Mouse (Mus musculus) neural tube, embryonic 15.5 days (tissue): Measurements from ENCODE around the gene Fbxo6. TPM values are rescaled to one million over a fixed set of nuclear protein-coding genes. Genes with fewer than 3 reads are reported as not detected.

Source experiments
- ATAC-seq: fragments of 200-750 bp; cut with Nextera tagmentation; 2 replicates; pipeline ENCODE4 v1.8.0; 2017; ENCODE audit warnings: mild to moderate bottlenecking, moderate TSS enrichment, moderate library complexity; ENCODE audit not compliant: low FRiP score
- H3K27ac ChIP-seq: fragments of 300-500 bp; sonication (generic); replicated peaks from 2 replicates; pipeline ENCODE4 v1.5.1; 2015; ENCODE audit warnings: mild to moderate bottlenecking, inconsistent platforms
- H3K27me3 ChIP-seq: fragments of 300-500 bp; sonication (generic); replicated peaks from 2 replicates; pipeline ENCODE4 v1.6.1; 2015; ENCODE audit warnings: inconsistent platforms
- H3K36me3 ChIP-seq: fragments of 300-500 bp; sonication (generic); 2 replicates; pipeline ENCODE4 v1.6.1; 2015; ENCODE audit warnings: inconsistent platforms
- H3K4me1 ChIP-seq: fragments of 300-500 bp; sonication (generic); 2 replicates; pipeline ENCODE4 v1.6.1; 2015; ENCODE audit warnings: inconsistent platforms
- H3K4me2 ChIP-seq: fragments of 300-500 bp; sonication (generic); 2 replicates; pipeline ENCODE4 v1.6.1; 2015; ENCODE audit warnings: inconsistent platforms, mild to moderate bottlenecking, moderate library complexity
- H3K4me3 ChIP-seq: fragments of 300-500 bp; sonication (generic); replicated peaks from 2 replicates; pipeline ENCODE4 v1.5.1; 2015; ENCODE audit warnings: mild to moderate bottlenecking, inconsistent platforms
- H3K9ac ChIP-seq: fragments of 300-500 bp; sonication (generic); replicated peaks from 2 replicates; pipeline ENCODE4 v1.6.1; 2015; ENCODE audit warnings: mild to moderate bottlenecking, inconsistent platforms
- H3K9me3 ChIP-seq: fragments of 300-500 bp; sonication (generic); replicated peaks from 2 replicates; pipeline ENCODE4 v1.6.1; 2016; ENCODE audit warnings: inconsistent platforms
- WGBS: fragments of 180-500 bp; shearing (Covaris S2); methylation state at CpG from one replicate; pipeline ENCODE4 v1.1.7; 2015; ENCODE audit warnings: mixed read lengths; 5-methylcytosine and 5-hydroxymethylcytosine counted together
- polyA plus RNA-seq: library from polyadenylated mRNA; unstranded; fragments of >200 nt; fragmentation: Nextera tagmentation; extraction: Ambion mirVana; gene quantifications from 2 replicates; pipeline ENCODE4 v1.2.1, GENCODE M21; 2015

The Fbxo6 gene
- polyA plus RNA-seq, 1 experiment from 2014 or later, result 20.6 TPM

- peaks cover 54% of the 10 kb centered on the region for H3K4me1 ChIP-seq
- peak; percentile 91 for ATAC-seq
- H3K4me2 ChIP-seq, result peak overlapping the region; percentile 94
- no peaks in the 10 kb centered on the region for H3K9me3 ChIP-seq
- peak overlapping the region; percentile 91 for H3K27ac ChIP-seq
- H3K27me3 ChIP-seq, result peaks cover 35% of the 10 kb centered on the region
- under 1% methylated on average over 53 of the region's 55 CpGs for WGBS
- H3K4me3 ChIP-seq, result peak overlapping the region; percentile 73
- H3K36me3 ChIP-seq, result peaks cover 21% of the 10 kb centered on the region
- peak overlapping the region; percentile 83 for H3K9ac ChIP-seq
Observed at GRCm38 (mm10) chr4:148159544-148160435, 7.8 kb upstream of the Fbxo6 start.

DNA sequence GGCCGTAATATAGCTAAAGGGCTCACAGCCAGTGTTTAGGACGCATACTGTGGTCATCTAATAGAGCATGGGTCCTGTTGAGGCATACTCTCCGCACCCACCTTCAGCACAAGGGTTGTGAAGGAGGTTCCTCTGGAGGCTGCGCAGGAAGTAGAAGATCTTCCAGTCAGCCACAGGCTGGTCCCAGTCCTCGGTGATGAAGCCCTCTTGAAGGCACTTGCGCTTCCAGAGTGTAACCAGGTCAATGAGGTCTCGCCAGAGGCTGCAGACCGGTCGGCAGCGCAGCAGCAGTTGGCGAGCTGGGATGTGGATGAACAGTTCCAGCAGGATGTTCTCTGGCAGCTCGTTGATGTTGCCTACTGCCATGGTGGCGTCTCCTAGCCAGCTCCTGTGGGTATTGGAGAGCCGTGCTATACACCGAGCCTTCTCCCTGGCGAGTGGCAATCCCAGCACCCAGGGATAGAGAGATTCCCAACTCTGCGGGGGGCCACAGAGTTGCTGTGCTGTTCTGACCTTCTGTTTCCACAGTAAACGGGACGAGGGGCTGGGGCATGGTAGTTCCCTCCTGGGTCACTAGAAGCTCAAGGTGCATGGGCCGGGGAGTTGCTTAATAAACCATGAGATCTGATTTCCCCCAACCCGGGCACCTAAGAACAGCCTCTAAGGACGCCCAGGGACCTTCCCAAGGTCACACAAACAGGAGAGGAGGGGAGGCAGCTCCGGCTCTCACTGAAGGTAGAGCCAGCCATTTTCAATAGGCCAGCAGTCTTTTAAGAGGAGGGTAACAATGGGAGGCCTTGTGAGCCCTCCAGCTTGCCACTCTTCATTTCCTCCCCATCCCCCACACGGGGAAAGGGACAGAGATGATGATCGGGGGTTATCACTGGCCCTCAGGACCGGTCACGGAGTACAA is 6.8 kb upstream of the Fbxo6 start:
- Histone ChIP-seq H3K27me3 (peaks cover 25% of the 10 kb centered on the region), H3K4me1 (peaks cover 44% of the 10 kb centered on the region), H3K27ac (peak overlapping the region; percentile 91), H3K9ac (peak overlapping the region; percentile 83), H3K36me3 (peaks cover 32% of the 10 kb centered on the region), H3K9me3 (no peaks in the 10 kb centered on the region), H3K4me3 (peak overlapping the region; percentile 73), H3K4me2 (peak overlapping the region; percentile 94)
- 20% methylated on average over 27 of the region's 27 CpGs for WGBS
- peak; percentile 3; the same call in 1 of the 2 replicates for ATAC-seq

GRCm38 (mm10) chr4:148154982-148155381 is 3.0 kb upstream of the Fbxo6 start:
- WGBS, result 49% methylated on average over 3 of the region's 3 CpGs
- H3K36me3 ChIP-seq, result peaks cover 40% of the 10 kb centered on the region
- no peak for ATAC-seq
- H3K27me3 ChIP-seq, result no peaks in the 10 kb centered on the region
- H3K9ac ChIP-seq, result no peak overlapping the region
- H3K4me1 ChIP-seq, result peaks cover 48% of the 10 kb centered on the region
- no peak overlapping the region for H3K4me2 ChIP-seq
- H3K9me3 ChIP-seq, result no peaks in the 10 kb centered on the region
- no peak overlapping the region for H3K4me3 ChIP-seq
- no peak overlapping the region for H3K27ac ChIP-seq

- no peaks in the 10 kb centered on the region for H3K27me3 ChIP-seq
- WGBS, result 92% methylated on average over 4 of the region's 4 CpGs
- H3K27ac ChIP-seq, result no peak overlapping the region
- ATAC-seq, result no peak
- no peaks in the 10 kb centered on the region for H3K9me3 ChIP-seq
- peaks cover 40% of the 10 kb centered on the region for H3K36me3 ChIP-seq
- peaks cover 48% of the 10 kb centered on the region for H3K4me1 ChIP-seq
- H3K4me2 ChIP-seq, result no peak overlapping the region
- no peak overlapping the region for H3K9ac ChIP-seq
- no peak overlapping the region for H3K4me3 ChIP-seq
Observed at GRCm38 (mm10) chr4:148154006-148154405, 2.1 kb upstream of the Fbxo6 start.

DNA sequence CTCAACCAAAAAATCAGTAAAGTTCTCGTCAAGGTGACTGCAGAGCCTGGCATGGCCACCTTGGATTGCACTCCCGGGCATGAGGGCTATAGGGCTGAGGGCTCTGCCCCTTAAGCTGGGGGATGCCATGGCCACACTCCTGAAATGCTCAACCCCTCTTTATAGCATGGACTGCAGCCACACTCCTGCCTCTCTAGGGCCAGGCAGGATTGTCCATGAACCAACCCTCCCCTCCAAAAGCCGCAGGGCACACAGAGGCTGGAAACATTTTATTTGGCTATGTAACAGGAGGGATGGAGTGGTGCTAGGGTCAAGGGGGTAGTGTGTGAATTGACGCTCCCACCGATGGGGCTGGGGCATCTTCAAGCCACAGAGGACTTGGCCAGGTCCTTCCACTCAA is 607 bp upstream of the Fbxo6 start:
- H3K4me1 ChIP-seq, result peaks cover 35% of the 10 kb centered on the region
- H3K27ac ChIP-seq, result peak overlapping the region; percentile 96
- H3K36me3 ChIP-seq, result peaks cover 38% of the 10 kb centered on the region
- no peak overlapping the region for H3K4me3 ChIP-seq
- H3K9me3 ChIP-seq, result no peaks in the 10 kb centered on the region
- no peak for ATAC-seq
- no peak overlapping the region for H3K9ac ChIP-seq
- no peak overlapping the region for H3K4me2 ChIP-seq
- 89% methylated on average over 5 of the region's 5 CpGs for WGBS
- H3K27me3 ChIP-seq, result no peaks in the 10 kb centered on the region

- ATAC-seq, result no peak
- H3K27ac ChIP-seq, result peak overlapping the region; percentile 96
- H3K4me3 ChIP-seq, result peak overlapping the region; percentile 60
- peaks cover 19% of the 10 kb centered on the region for H3K4me1 ChIP-seq
- WGBS, result 39% methylated on average over 3 of the region's 3 CpGs
- H3K27me3 ChIP-seq, result no peaks in the 10 kb centered on the region
- peaks cover 40% of the 10 kb centered on the region for H3K36me3 ChIP-seq
- peak overlapping the region; percentile 97 for H3K4me2 ChIP-seq
- peak overlapping the region; percentile 72 for H3K9ac ChIP-seq
- no peaks in the 10 kb centered on the region for H3K9me3 ChIP-seq
Observed at GRCm38 (mm10) chr4:148150953-148151266, 1.0 kb downstream of the Fbxo6 start.

- H3K27me3 ChIP-seq, result no peaks in the 10 kb centered on the region
- H3K9me3 ChIP-seq, result no peaks in the 10 kb centered on the region
- H3K4me1 ChIP-seq, result peaks cover 19% of the 10 kb centered on the region
- no peak overlapping the region for H3K4me2 ChIP-seq
- WGBS, result 62% methylated on average over 7 of the region's 7 CpGs
- H3K36me3 ChIP-seq, result peaks cover 41% of the 10 kb centered on the region
- no peak overlapping the region for H3K4me3 ChIP-seq
- ATAC-seq, result no peak
- no peak overlapping the region for H3K9ac ChIP-seq
- H3K27ac ChIP-seq, result no peak overlapping the region
Observed at GRCm38 (mm10) chr4:148150242-148150641, 1.7 kb downstream of the Fbxo6 start.

DNA sequence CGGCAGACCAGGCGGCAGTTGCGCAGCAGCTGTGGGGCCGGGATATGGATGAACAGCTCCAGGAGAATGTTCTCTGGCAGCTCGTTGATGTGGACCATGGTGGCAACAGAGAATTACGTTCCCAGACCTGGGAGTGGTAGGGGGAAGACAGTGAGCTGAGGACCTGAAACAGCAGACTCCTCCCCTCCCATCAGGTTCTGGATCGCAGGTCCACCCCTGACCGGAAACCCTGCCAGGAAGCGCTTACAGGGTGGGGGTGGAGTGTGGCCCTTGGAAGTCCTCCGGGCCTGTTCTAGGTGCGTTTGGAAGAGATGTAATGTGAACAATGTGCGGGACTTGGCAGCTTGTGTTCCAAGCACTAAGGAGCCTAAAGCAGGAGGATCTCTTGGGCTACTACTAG is 2.4 kb downstream of the Fbxo6 start:
- Histone ChIP-seq H3K27ac (no peak overlapping the region), H3K4me1 (peaks cover 19% of the 10 kb centered on the region), H3K9ac (no peak overlapping the region), H3K4me2 (no peak overlapping the region), H3K9me3 (no peaks in the 10 kb centered on the region), H3K4me3 (no peak overlapping the region), H3K36me3 (peaks cover 45% of the 10 kb centered on the region), H3K27me3 (no peaks in the 10 kb centered on the region)
- no peak for ATAC-seq
- 63% methylated on average over 12 of the region's 12 CpGs for WGBS

DNA sequence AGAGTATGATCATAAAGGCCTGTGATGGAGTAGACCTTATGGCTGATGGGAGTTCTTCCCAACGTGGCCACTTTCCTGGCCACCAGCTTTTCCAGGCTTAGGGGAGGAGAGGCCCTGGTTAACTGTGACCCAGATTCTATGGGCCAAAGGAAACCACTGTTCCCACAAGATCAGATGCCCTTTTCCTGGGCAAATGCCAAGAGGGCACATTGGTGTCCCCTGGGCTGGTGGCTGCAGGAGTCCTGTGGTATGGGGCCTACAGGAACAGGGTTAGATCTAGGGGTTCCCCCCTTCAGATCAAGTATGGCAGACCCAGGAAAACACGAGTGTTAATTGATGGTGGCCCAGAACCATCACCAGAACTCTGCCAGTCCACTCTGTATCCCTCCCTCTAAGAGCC is 4.2 kb downstream of the Fbxo6 start:
- H3K36me3 ChIP-seq, result peaks cover 35% of the 10 kb centered on the region

GRCm38 (mm10) chr4:148143721-148144120 is 8.2 kb downstream of the Fbxo6 start:
- no peak overlapping the region for H3K9ac ChIP-seq
- 91% methylated on average over 5 of the region's 5 CpGs for WGBS
- peaks cover 19% of the 10 kb centered on the region for H3K4me1 ChIP-seq
- no peaks in the 10 kb centered on the region for H3K27me3 ChIP-seq
- no peaks in the 10 kb centered on the region for H3K9me3 ChIP-seq
- H3K36me3 ChIP-seq, result peaks cover 35% of the 10 kb centered on the region
- no peak overlapping the region for H3K4me2 ChIP-seq
- no peak overlapping the region for H3K4me3 ChIP-seq
- no peak overlapping the region for H3K27ac ChIP-seq
- no peak for ATAC-seq

More for the DNA sequence above, 4.2 kb downstream of the Fbxo6 start:
- Histone ChIP-seq H3K9ac (no peak overlapping the region), H3K27ac (no peak overlapping the region), H3K9me3 (no peaks in the 10 kb centered on the region), H3K27me3 (no peaks in the 10 kb centered on the region), H3K4me3 (no peak overlapping the region), H3K4me2 (no peak overlapping the region), H3K4me1 (peaks cover 19% of the 10 kb centered on the region)
- 89% methylated on average over 2 of the region's 2 CpGs for WGBS
- ATAC-seq, result no peak

GRCm38 (mm10) chr4:148140098-148141011 is 11.6 kb downstream of the Fbxo6 start:
- Histone ChIP-seq H3K9ac (peak overlapping the region; percentile 74), H3K27me3 (no peaks in the 10 kb centered on the region), H3K4me3 (peak overlapping the region; percentile 73), H3K27ac (peak overlapping the region; percentile 89), H3K4me2 (peak overlapping the region; percentile 92), H3K9me3 (no peaks in the 10 kb centered on the region), H3K36me3 (peaks cover 16% of the 10 kb centered on the region), H3K4me1 (peaks cover 22% of the 10 kb centered on the region)
- WGBS, result under 1% methylated on average over 65 of the region's 65 CpGs
- peak; percentile 96 for ATAC-seq
